Mouse (Mus musculus) MEL (cell line): ENCODE results near the gene Cfap161.

Experiments used
- CTCF ChIP-seq, 3 experiments: IDR thresholded peaks in 2 of 3; conservative IDR thresholded peaks in 1 of 3; 2 replicates each; pipeline ENCODE4 v1.5.1; 2011 to 2012; ENCODE audit warnings: low read length in 3 of 3, low read depth in 2 of 3, mild to moderate bottlenecking in 2 of 3, improper control_type of control experiment in 1 of 3, inconsistent platforms in 1 of 3, mixed read lengths in 1 of 3, moderate library complexity in 1 of 3; ENCODE audit not compliant: control insufficient read depth in 1 of 3, insufficient read depth in 1 of 3, poor library complexity in 1 of 3, severe bottlenecking in 1 of 3
- E2F4 ChIP-seq: IDR thresholded peaks from 2 replicates; pipeline ENCODE4 v1.6.1; 2011; ENCODE audit warnings: low read depth, low read length, improper control_type of control experiment, borderline replicate concordance
- GATA1 ChIP-seq: IDR thresholded peaks from 2 replicates; pipeline ENCODE4 v1.6.1; 2011; ENCODE audit warnings: low read depth, low read length, improper control_type of control experiment
- HCFC1 ChIP-seq: IDR thresholded peaks from 2 replicates; pipeline ENCODE4 v1.6.1; 2012; ENCODE audit warnings: low read depth, mild to moderate bottlenecking, inconsistent platforms, low read length, improper control_type of control experiment, moderate library complexity
- MAX ChIP-seq: IDR thresholded peaks from 2 replicates; pipeline ENCODE4 v1.6.1; 2011; ENCODE audit warnings: low read length, improper control_type of control experiment
- MYC ChIP-seq: IDR thresholded peaks from 2 replicates; pipeline ENCODE4 v1.6.1; 2011; ENCODE audit warnings: low read depth, mild to moderate bottlenecking, low read length, improper control_type of control experiment, moderate library complexity
- USF2 ChIP-seq, 2 experiments: IDR thresholded peaks; 2 replicates each; pipeline ENCODE4 v1.6.1; 2011 to 2012; ENCODE audit warnings: improper control_type of control experiment in 2 of 2, low read length in 2 of 2, borderline replicate concordance in 1 of 2, inconsistent platforms in 1 of 2, low read depth in 1 of 2, mild to moderate bottlenecking in 1 of 2; ENCODE audit not compliant: insufficient read depth in 1 of 2
- ZMIZ1 ChIP-seq: IDR thresholded peaks from 2 replicates; pipeline ENCODE4 v1.6.1; 2012; ENCODE audit warnings: low read depth, mild to moderate bottlenecking, inconsistent platforms, low read length, improper control_type of control experiment, moderate library complexity

DNA sequence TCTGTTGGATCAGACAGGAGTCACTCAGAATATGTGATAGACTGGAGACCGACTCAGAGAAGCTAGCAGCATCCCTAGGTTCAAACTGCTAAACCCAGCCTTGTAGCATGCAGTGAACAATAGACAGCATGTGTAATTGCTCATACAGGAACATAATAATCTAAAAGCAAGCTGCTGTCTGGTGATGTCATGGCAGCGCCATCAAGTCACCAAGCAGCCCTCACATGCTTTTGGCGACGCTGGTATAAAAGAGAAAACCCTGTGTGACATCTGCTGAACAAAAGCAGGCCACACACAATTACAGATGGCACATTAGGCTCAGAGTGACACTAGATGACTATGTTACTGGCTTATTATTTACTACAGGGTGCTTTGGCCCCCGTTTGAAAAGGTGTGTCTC is 1.5 kb upstream of the Cfap161 start:
- TF ChIP-seq CTCF (IDR thresholded peaks at IDR 0.05 in 2 of 3, conservative IDR thresholded peaks at IDR 0.05 in 1 of 3; ENCODE audit: control insufficient read depth in 1 of 3, insufficient read depth in 1 of 3, low read depth in 2 of 3, low read length in 3 of 3, poor library complexity in 1 of 3, severe bottlenecking in 1 of 3) (no peak), ZMIZ1 (no peak), USF2 (IDR thresholded peaks at IDR 0.05; ENCODE audit: borderline replicate concordance in 1 of 2, insufficient read depth in 1 of 2, low read depth in 1 of 2, low read length in 2 of 2) (no peak), E2F4 (no peak), HCFC1 (no peak), MYC (no peak), MAX (no peak), GATA1 (no peak)
